Mouse (Mus musculus): ENCODE data around the gene Dda1. TPM values are rescaled to one million over a fixed set of nuclear protein-coding genes. Genes with fewer than 3 reads are reported as not detected.

The Dda1 gene
- 3.4 TPM for polyA plus RNA-seq (2014; fragmentation: Illumina TruSeq; extraction: RNeasy Lipid Tissue Mini Kit (QIAGEN cat#74804))

DNA sequence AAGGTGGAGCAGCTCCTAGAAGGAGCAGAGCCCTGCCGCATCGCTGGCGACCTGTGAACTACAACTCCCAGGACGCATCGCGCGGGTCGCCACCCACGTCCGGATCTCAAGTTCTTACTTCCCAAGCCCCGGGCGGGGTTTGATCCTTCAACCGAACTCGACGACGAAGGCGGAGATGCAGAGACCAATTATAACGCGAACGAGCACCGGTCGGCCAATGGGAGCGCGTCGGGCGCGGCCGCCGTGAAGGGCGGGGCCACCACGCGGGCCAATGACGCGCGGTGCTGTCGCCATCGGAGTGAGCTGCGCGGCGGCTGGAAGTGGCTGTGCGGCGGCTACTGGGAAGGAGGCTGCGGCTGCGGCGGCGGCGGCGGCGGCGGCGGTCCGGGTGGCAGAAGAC, at the start of gene Dda1:
TSS of gene Dda1 (plus strand) at position 284 of the 400 bp plus-strand sequence.

GRCm38 (mm10) chr8:71463188-71464033, 5.6 kb upstream of the Dda1 start, which contains the start of gene Abhd8:
Abhd8 (minus strand) TSS chr8:71463655.

DNA sequence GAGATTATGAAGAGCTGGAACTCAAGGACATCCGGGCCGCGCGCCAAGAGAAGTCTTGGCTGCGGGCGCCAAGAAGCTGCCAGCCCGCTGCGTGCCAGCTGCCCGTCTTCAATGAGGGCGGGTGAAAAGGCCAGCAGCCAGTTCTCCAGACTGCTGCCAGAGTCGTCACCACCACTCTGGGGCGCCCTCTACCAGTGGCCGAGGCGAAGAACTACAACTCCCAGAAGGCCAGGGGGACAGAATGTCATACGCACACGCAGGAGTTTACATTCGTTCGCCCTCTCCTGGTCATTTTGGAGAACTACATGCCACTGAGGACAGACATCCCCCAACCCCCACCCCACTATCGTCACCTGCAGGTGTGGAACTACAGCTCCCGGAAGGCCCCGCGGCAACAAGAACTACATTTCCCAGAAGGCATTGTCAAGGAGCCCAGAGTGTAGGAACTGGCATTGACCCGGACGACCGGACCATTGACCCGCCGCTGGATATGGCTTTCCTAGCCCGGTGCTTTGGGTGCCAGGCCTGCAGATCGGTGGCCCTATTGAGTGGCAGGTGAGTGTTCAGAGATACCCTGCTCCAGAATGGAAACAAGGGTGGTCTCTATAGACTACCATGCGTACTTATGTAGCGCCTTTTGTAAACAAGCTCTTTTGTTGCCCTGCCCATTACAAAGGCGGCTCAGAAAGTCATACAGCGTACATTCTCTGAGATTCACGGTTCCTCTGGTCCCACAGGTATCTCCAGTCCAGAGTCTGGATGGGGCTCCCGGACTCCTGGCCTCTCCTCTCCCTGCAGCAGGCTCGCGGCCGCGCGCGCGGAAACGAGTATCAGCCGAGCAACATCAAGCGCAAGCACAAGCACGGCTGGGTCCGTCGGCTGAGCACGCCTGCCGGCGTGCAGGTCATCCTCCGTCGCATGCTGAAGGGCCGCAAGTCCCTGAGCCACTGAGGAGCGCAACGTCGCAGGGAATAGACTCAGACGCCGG, 4.2 kb upstream of the Dda1 start, which contains the start of gene Mrpl34:
TSS of gene Mrpl34 (plus strand) at position 447 of the 988 bp plus-strand sequence.

DNA sequence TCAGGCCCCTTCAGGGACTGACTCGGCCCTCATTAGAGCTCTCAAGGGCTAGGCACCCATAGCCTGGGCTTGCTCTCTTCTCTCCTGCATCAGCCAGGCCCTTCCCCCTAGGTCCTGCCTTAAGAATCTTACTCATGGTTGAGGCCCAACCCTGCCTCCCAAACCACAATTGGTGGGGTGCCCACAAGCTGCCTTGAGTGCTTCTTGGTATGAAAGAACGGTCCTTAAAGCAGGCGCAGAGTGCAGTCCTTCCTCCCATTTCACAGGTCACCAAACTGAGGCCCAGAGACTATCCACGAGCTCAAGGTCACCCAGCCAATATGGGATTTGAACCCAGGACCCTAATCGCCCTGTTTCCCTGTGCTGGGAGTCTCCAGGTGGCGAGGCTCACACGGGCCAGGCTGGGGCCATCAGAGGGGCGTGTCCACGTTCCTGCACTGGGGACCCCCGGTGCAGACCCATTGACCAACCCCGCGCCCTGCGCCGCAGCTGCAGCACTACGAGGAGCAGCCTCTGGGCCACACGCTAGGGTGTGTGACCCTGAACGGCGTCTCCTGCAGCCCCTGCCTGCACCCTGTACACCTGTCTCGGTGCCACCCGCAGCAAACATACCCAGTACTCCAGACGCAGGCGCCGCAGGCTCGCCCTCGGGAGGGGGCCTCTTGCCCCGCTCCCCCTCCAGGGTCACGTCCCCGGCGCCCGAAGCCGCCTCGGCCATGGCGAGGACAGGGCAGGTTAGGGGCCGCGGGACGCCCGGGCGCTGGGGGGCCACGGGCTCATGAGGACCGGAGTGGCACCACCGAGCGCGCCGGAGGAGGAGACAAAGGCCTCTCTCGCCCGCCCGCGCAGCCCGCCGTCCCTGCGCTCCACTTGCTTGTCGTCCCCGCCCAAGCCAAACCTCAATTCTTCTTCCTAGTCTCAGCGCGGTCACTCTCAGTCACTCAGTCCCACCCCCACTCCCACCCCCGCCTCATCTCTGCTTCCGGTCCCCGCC, 16.4 kb downstream of the Dda1 start, which contains the start of gene Ano8:
TSS of gene Ano8 (minus strand) at position 822 of the 994 bp plus-strand sequence.

GRCm38 (mm10) chr8:71487691-71488445, 18.9 kb downstream of the Dda1 start, which contains the start of gene Gtpbp3:
Gtpbp3 (plus strand) TSS chr8:71488103.

GRCm38 (mm10) chr8:71511644-71512043, 42.6 kb downstream of the Dda1 start, which contains the start of gene Plvap:
Plvap (minus strand) TSS chr8:71511752.

GRCm38 (mm10) chr8:71525226-71526050, 56.4 kb downstream of the Dda1 start, which contains the start of gene Ccdc194:
Ccdc194 (minus strand) TSS chr8:71525711.

Other genes starting within 250 kb of the Dda1 start
- 2.3 TPM for gene Myo9b, start 196.5 kb upstream of the Dda1 start, polyA plus RNA-seq (2014; fragmentation: Illumina TruSeq; extraction: RNeasy Lipid Tissue Mini Kit (QIAGEN cat#74804))
- gene Haus8, start 196.3 kb upstream of the Dda1 start, polyA plus RNA-seq (2014; fragmentation: Illumina TruSeq; extraction: RNeasy Lipid Tissue Mini Kit (QIAGEN cat#74804)): 5.0 TPM
- gene Use1, start 102.4 kb upstream of the Dda1 start, polyA plus RNA-seq (2014; fragmentation: Illumina TruSeq; extraction: RNeasy Lipid Tissue Mini Kit (QIAGEN cat#74804)): 1.5 TPM
- 1.2 TPM for gene Ocel1, start 97.9 kb upstream of the Dda1 start, polyA plus RNA-seq (2014; fragmentation: Illumina TruSeq; extraction: RNeasy Lipid Tissue Mini Kit (QIAGEN cat#74804))
- gene Nr2f6, start 87.2 kb upstream of the Dda1 start, polyA plus RNA-seq (2014; fragmentation: Illumina TruSeq; extraction: RNeasy Lipid Tissue Mini Kit (QIAGEN cat#74804)): 1.3 TPM
- 0.31 TPM for gene Ushbp1, start 73.4 kb upstream of the Dda1 start, polyA plus RNA-seq (2014; fragmentation: Illumina TruSeq; extraction: RNeasy Lipid Tissue Mini Kit (QIAGEN cat#74804))
- 8.6 TPM for gene Babam1, start 72.3 kb upstream of the Dda1 start, polyA plus RNA-seq (2014; fragmentation: Illumina TruSeq; extraction: RNeasy Lipid Tissue Mini Kit (QIAGEN cat#74804))
- 0.54 TPM for gene Ankle1, start 63.2 kb upstream of the Dda1 start, polyA plus RNA-seq (2014; fragmentation: Illumina TruSeq; extraction: RNeasy Lipid Tissue Mini Kit (QIAGEN cat#74804))
- 0.68 TPM for gene Abhd8, start 5.5 kb upstream of the Dda1 start, polyA plus RNA-seq (2014; fragmentation: Illumina TruSeq; extraction: RNeasy Lipid Tissue Mini Kit (QIAGEN cat#74804))
- 9.7 TPM for gene Mrpl34, start 4.2 kb upstream of the Dda1 start, polyA plus RNA-seq (2014; fragmentation: Illumina TruSeq; extraction: RNeasy Lipid Tissue Mini Kit (QIAGEN cat#74804))
- gene Ano8, start 16.8 kb downstream of the Dda1 start, polyA plus RNA-seq (2014; fragmentation: Illumina TruSeq; extraction: RNeasy Lipid Tissue Mini Kit (QIAGEN cat#74804)): 1.00 TPM
- gene Gtpbp3, start 18.9 kb downstream of the Dda1 start, polyA plus RNA-seq (2014; fragmentation: Illumina TruSeq; extraction: RNeasy Lipid Tissue Mini Kit (QIAGEN cat#74804)): 1.3 TPM
- 0.46 TPM for gene Plvap, start 42.6 kb downstream of the Dda1 start, polyA plus RNA-seq (2014; fragmentation: Illumina TruSeq; extraction: RNeasy Lipid Tissue Mini Kit (QIAGEN cat#74804))
- not detected for gene Ccdc194, start 56.5 kb downstream of the Dda1 start, polyA plus RNA-seq (2014; fragmentation: Illumina TruSeq; extraction: RNeasy Lipid Tissue Mini Kit (QIAGEN cat#74804))
- 8.3 TPM for gene Bst2, start 68.3 kb downstream of the Dda1 start, polyA plus RNA-seq (2014; fragmentation: Illumina TruSeq; extraction: RNeasy Lipid Tissue Mini Kit (QIAGEN cat#74804))
- 0.66 TPM for gene Mvb12a, start 73.7 kb downstream of the Dda1 start, polyA plus RNA-seq (2014; fragmentation: Illumina TruSeq; extraction: RNeasy Lipid Tissue Mini Kit (QIAGEN cat#74804))
- gene Tmem221, start 89.7 kb downstream of the Dda1 start, polyA plus RNA-seq (2014; fragmentation: Illumina TruSeq; extraction: RNeasy Lipid Tissue Mini Kit (QIAGEN cat#74804)): 3.4 TPM
- 0.26 TPM for gene Nxnl1, start 97.4 kb downstream of the Dda1 start, polyA plus RNA-seq (2014; fragmentation: Illumina TruSeq; extraction: RNeasy Lipid Tissue Mini Kit (QIAGEN cat#74804))
- 4.7 TPM for gene Slc27a1, start 99.7 kb downstream of the Dda1 start, polyA plus RNA-seq (2014; fragmentation: Illumina TruSeq; extraction: RNeasy Lipid Tissue Mini Kit (QIAGEN cat#74804))
- 0.17 TPM for gene Pgls, start 123.0 kb downstream of the Dda1 start, polyA plus RNA-seq (2014; fragmentation: Illumina TruSeq; extraction: RNeasy Lipid Tissue Mini Kit (QIAGEN cat#74804))
- gene Fam129c, start 128.4 kb downstream of the Dda1 start, polyA plus RNA-seq (2014; fragmentation: Illumina TruSeq; extraction: RNeasy Lipid Tissue Mini Kit (QIAGEN cat#74804)): not detected
- 73.2 TPM for gene Colgalt1, start 141.8 kb downstream of the Dda1 start, polyA plus RNA-seq (2014; fragmentation: Illumina TruSeq; extraction: RNeasy Lipid Tissue Mini Kit (QIAGEN cat#74804))
- gene Unc13a, start 202.6 kb downstream of the Dda1 start, polyA plus RNA-seq (2014; fragmentation: Illumina TruSeq; extraction: RNeasy Lipid Tissue Mini Kit (QIAGEN cat#74804)): not detected
- gene Jak3, start 207.1 kb downstream of the Dda1 start, polyA plus RNA-seq (2014; fragmentation: Illumina TruSeq; extraction: RNeasy Lipid Tissue Mini Kit (QIAGEN cat#74804)): not detected
- gene Insl3, start 220.0 kb downstream of the Dda1 start, polyA plus RNA-seq (2014; fragmentation: Illumina TruSeq; extraction: RNeasy Lipid Tissue Mini Kit (QIAGEN cat#74804)): not detected
- 2.2 TPM for gene B3gnt3, start 232.6 kb downstream of the Dda1 start, polyA plus RNA-seq (2014; fragmentation: Illumina TruSeq; extraction: RNeasy Lipid Tissue Mini Kit (QIAGEN cat#74804))

All from ovary, adult 10 weeks (tissue).